Mouse (Mus musculus) liver, postnatal 0 days (tissue): Measurements from ENCODE around the gene Pigo. TPM values are rescaled to one million over a fixed set of nuclear protein-coding genes. Genes with fewer than 3 reads are reported as not detected.
A peak's percentile ranks its signal among the peaks of the same experiment; 100 is the strongest.

Source experiments
- ATAC-seq: fragments of 200-750 bp; cut with Nextera tagmentation; 2 replicates; pipeline ENCODE4 v1.8.0; 2017; ENCODE audit warnings: mild to moderate bottlenecking, moderate library complexity
- DNase-seq: peaks from one replicate; pipeline ENCODE4 v3.0.0-alpha.2; 2016
- H3K27ac ChIP-seq: fragments of 300-500 bp; sonication (generic); 2 replicates; pipeline ENCODE4 v1.5.1; 2014; ENCODE audit warnings: antibody characterized with exemption, moderate library complexity, mild to moderate bottlenecking, low read depth
- H3K27me3 ChIP-seq: fragments of 300-500 bp; sonication (generic); 2 replicates; pipeline ENCODE4 v1.6.1; 2014; ENCODE audit warnings: low read length, control low read depth, mixed read lengths; ENCODE audit not compliant: insufficient read depth
- H3K36me3 ChIP-seq: fragments of 300-500 bp; sonication (generic); replicated peaks from 2 replicates; pipeline ENCODE4 v1.6.1; 2014; ENCODE audit warnings: mild to moderate bottlenecking, control low read depth, low read length, moderate library complexity, mixed read lengths; ENCODE audit not compliant: insufficient read depth
- H3K4me1 ChIP-seq: fragments of 300-500 bp; sonication (generic); 2 replicates; pipeline ENCODE4 v1.6.1; 2014; ENCODE audit warnings: antibody characterized with exemption, mild to moderate bottlenecking, control low read depth; ENCODE audit not compliant: insufficient read depth
- H3K4me2 ChIP-seq: fragments of 300-500 bp; sonication (generic); 2 replicates; pipeline ENCODE4 v1.6.1; 2014; ENCODE audit warnings: low read depth, mild to moderate bottlenecking, low read length, moderate library complexity, mixed read lengths
- H3K4me3 ChIP-seq: fragments of 300-500 bp; sonication (generic); 2 replicates; pipeline ENCODE4 v1.5.1; 2014; ENCODE audit warnings: low read depth, low read length
- H3K9ac ChIP-seq: fragments of 300-500 bp; sonication (generic); replicated peaks from 2 replicates; pipeline ENCODE4 v1.6.1; 2014; ENCODE audit warnings: mild to moderate bottlenecking, moderate library complexity
- H3K9me3 ChIP-seq: fragments of 300-500 bp; sonication (generic); 2 replicates; pipeline ENCODE4 v1.6.1; 2016; ENCODE audit warnings: mild to moderate bottlenecking, control low read depth, low read length, mixed read lengths
- CTCF ChIP-seq: sonication (generic); IDR thresholded peaks from 2 replicates; pipeline ENCODE4 v1.5.1; 2016; ENCODE audit warnings: antibody characterized with exemption, low read depth
- EP300 ChIP-seq: IDR thresholded peaks from 2 replicates; pipeline ENCODE4 v1.6.1; 2016; ENCODE audit warnings: antibody characterized with exemption, low read depth, mild to moderate bottlenecking
- WGBS: fragments of 180-500 bp; shearing (Covaris S2); extraction: QIAGEN DNeasy Blood & Tissue Kit; methylation state at CpG from one replicate; pipeline ENCODE4 v1.1.7; 2014; ENCODE audit not compliant: insufficient replicate concordance; 5-methylcytosine and 5-hydroxymethylcytosine counted together
- polyA plus RNA-seq: library from polyadenylated mRNA; unstranded; fragments of >200 nt; fragmentation: Nextera tagmentation; extraction: Ambion mirVana; gene quantifications from 2 replicates; pipeline ENCODE4 v1.2.1, GENCODE M21; 2015

Gene Pigo
- polyA plus RNA-seq, 1 experiment from 2014 or later = 8.3 TPM

DNA sequence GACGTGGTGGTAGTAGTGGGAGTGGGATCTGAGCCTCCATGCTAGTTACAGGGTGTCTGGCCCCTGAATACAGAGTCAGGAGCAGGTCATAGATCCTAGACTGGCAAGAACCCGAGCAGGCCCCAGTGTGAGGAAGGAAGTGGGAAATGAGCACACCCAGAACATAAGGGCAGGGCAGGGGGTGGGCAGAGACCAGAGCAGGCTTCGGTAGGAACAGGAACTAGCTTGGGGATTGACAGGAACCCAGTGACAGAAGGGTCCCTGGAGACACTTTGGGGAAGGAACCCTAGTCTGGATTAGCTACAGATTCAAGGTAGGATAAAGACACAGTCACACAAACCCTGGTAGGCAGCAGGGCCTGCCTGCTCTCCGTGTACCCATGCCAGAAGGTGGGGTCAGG lies 19.1 kb upstream of the Pigo start:
- TF ChIP-seq CTCF (no peak), EP300 (no peak)
- Histone ChIP-seq H3K4me1 (peaks cover 34% of the 10 kb centered on the region), H3K9ac (peak overlapping the region; percentile 60; the same call in 1 of the 2 replicates), H3K36me3 (no peaks in the 10 kb centered on the region), H3K27me3 (no peaks in the 10 kb centered on the region), H3K4me3 (peak overlapping the region; percentile 55), H3K4me2 (peak overlapping the region; percentile 84), H3K9me3 (no peaks in the 10 kb centered on the region), H3K27ac (peak overlapping the region; percentile 86)
- DNase-seq (peak; percentile 47), ATAC-seq (no peak)
- WGBS = 20% methylated on average over 4 of the region's 4 CpGs

DNA sequence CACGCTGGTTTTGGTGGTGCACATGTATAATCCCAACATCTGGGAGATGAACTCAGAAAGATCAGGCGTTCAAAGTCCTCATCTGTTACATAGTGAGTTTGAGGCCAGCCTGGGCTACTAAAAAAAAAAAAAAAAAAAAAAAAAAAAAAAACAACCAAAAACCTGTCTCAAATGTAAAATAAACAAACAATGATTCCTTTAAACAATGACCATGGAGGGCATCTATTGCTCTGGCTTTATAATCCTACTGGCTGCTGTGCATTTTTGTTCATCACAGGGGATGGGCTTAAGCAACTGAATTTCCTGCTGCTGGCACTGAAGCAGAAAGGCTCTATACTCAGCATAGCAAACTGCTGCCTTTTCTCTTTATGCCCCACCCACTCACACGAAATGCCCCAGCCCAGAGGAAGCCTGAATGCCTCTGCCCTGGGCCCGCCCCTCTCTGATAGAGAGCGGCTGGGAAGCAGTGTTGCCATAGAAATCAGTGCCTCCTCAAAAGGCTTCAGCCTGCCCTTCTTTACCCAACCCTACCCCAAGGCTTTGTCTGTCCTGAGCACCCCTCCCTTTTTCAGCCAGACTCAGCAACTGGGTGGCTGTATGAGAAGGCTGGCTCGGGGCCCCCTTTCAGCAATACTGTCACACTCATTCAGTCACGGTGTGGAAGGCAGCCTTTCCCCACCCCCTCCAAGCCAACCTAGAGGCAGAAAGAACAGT lies 18.2 kb upstream of the Pigo start:
- Histone ChIP-seq H3K9ac (no peak overlapping the region), H3K4me1 (peaks cover 41% of the 10 kb centered on the region), H3K4me3 (peak overlapping the region; percentile 13; the same call in 1 of the 2 replicates), H3K9me3 (no peaks in the 10 kb centered on the region), H3K4me2 (peak overlapping the region; percentile 84), H3K36me3 (no peaks in the 10 kb centered on the region), H3K27ac (peak overlapping the region; percentile 86), H3K27me3 (no peaks in the 10 kb centered on the region)
- ATAC-seq = no peak
- WGBS = 19% methylated on average over 7 of the region's 7 CpGs
- peak; percentile 70 for DNase-seq
- no peak for TF ChIP-seq CTCF
- TF ChIP-seq EP300 = no peak

DNA sequence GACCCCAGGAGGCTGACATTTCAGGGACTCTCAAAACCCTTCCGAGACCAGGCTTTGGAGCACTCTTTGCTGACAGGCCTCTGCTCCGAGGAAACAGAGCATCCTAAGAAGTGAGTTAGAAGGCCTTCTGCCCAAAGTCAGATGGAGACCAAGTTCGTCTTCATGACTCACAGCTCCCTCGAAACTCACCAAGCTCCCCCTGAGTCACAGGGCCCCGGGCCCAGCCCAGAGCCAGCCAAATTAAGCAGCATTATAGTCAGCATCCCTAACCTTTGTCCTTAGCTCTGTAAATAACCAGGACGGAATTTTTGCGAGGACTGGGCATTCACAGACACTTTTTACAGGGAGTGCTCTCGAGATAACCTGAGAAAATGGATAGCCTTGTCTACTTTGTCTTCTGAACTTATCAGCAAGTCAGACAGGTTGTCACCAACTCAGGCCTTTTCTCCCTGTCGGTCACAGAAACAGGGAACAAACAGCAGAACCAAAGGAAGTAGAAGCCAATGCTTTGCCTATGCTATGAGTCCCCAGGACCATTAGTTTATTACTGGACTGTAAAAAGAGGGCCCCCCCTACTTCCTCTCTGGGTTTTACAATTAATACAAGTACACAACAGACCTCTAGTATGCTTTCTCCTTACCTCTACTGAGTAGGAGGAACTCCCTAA lies 15.4 kb upstream of the Pigo start:
- H3K27ac ChIP-seq = peak overlapping the region; percentile 1; the same call in 1 of the 2 replicates
- 70% methylated on average over 9 of the region's 9 CpGs for WGBS
- peaks cover 9% of the 10 kb centered on the region for H3K36me3 ChIP-seq
- H3K27me3 ChIP-seq = no peaks in the 10 kb centered on the region
- no peak overlapping the region for H3K4me3 ChIP-seq
- no peak for TF ChIP-seq EP300
- TF ChIP-seq CTCF = no peak
- H3K4me2 ChIP-seq = no peak overlapping the region
- H3K4me1 ChIP-seq = peaks cover 55% of the 10 kb centered on the region
- no peak for DNase-seq
- no peaks in the 10 kb centered on the region for H3K9me3 ChIP-seq
- ATAC-seq = no peak
- no peak overlapping the region for H3K9ac ChIP-seq

DNA sequence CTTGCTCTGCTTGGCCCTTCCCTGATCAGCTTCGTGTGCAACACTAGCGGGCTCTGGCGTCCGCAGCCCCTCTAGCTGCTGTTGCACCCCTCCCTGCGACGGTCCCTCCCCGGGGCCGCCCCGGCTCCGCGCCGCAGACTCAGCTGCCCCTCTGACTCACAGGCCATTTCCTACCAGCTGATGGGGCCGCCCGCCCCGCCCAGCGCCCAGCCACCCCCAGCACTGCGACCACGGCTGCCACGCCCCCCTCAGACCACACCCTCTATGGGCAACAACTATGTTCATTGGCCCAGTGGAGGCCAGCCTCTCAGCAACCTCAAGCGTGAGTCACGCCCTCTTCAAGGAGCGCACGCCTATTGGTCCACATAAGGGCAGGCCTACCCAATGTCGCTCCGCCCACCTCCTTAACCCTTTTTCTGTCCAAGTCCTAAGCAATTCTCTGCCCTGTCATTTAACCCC lies 14.5 kb upstream of the Pigo start:
- Histone ChIP-seq H3K36me3 (peaks cover 15% of the 10 kb centered on the region), H3K4me3 (peak overlapping the region; percentile 68), H3K4me1 (peaks cover 54% of the 10 kb centered on the region), H3K9me3 (no peaks in the 10 kb centered on the region), H3K4me2 (peak overlapping the region; percentile 84), H3K27ac (peak overlapping the region; percentile 87), H3K27me3 (no peaks in the 10 kb centered on the region), H3K9ac (peak overlapping the region; percentile 83)
- ATAC-seq = peak; percentile 96
- no peak; the same call in 1 of the 2 replicates for TF ChIP-seq EP300
- TF ChIP-seq CTCF = peak; percentile 22; the same call in 1 of the 2 replicates
- DNase-seq = peak; percentile 97
- under 1% methylated on average over 19 of the region's 25 CpGs for WGBS

DNA sequence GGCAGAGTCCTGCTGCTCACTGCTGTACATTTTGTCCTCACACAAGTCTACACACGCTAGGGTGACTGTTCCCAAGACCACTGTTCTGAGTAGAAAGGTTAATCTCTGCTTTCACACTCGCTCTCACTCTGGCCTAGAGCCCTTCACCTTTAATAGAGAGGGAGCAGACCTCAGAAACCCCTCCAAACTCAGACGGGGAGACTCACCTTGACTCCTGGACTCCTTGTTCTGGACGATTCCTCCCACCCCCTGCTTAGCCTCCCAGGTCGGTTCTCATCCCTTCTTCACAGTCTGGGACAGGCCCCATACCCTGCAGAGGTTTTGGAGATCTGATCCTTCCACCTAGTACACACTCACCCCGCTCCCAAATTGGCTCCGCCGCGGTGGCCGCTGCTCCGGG lies 14.0 kb upstream of the Pigo start:
- H3K9ac ChIP-seq = peak overlapping the region; percentile 83

More for the DNA sequence above, 14.0 kb upstream of the Pigo start:
- H3K4me1 ChIP-seq = peaks cover 49% of the 10 kb centered on the region
- H3K9me3 ChIP-seq = no peaks in the 10 kb centered on the region
- peak; percentile 12 for ATAC-seq
- H3K36me3 ChIP-seq = peaks cover 20% of the 10 kb centered on the region
- peak overlapping the region; percentile 87 for H3K27ac ChIP-seq
- peak overlapping the region; percentile 68 for H3K4me3 ChIP-seq
- DNase-seq = no peak
- no peaks in the 10 kb centered on the region for H3K27me3 ChIP-seq
- 4% methylated on average over 11 of the region's 11 CpGs for WGBS
- TF ChIP-seq EP300 = no peak
- TF ChIP-seq CTCF = no peak
- peak overlapping the region; percentile 84 for H3K4me2 ChIP-seq
